Mouse (Mus musculus) megakaryocyte, embryonic 14.5 days (primary cell): Measurements from ENCODE around the gene Kcnb1.

ENCODE experiments used
- FLI1 ChIP-seq: IDR thresholded peaks from 2 replicates; pipeline ENCODE4 v1.6.1; 2012; ENCODE audit warnings: low read length, inconsistent platforms, mixed read lengths
- GATA1 ChIP-seq: IDR thresholded peaks from 3 replicates; pipeline ENCODE4 v1.6.1; 2012; ENCODE audit warnings: mixed read lengths, low read length, inconsistent platforms, borderline replicate concordance

DNA sequence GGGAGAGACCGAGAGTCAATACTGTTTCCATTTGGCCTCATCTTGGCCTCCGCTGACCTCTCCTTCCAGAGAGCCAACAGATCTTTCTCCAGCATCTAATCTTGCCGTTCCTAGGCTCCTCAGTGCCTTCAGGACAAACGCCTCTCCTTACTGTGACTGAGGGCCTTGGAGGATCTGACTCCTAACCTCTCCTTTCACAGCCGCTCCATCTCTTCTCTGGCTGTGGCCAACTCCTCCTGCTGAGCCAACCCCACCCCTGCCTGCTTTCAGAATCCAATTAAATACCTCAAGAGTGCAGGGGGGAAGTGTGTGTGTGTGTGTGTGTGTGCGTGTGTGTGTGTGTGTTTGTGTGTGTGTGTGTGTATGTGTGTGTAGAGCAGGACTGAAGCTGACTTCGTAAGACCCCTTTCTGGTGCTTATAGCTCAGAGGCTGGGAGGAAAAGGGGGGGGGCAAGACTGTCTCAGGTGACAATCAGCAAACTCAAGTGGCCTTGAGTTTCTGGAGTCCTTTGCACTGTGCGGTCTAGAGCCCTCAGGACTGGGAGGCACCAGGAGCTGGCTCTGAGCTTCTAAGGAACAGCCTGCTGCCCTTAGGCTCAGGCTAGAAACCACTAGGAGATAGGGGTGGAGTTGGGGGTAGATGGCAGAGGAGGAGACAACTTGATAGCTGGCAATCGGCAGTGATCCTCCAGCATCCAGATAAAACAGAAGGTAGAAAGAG is 59.7 kb downstream of the Kcnb1 start:
- no peak for TF ChIP-seq GATA1
- TF ChIP-seq FLI1, result no peak
